21 mouse cellular contexts compared by ENCODE assay signal in genomic region chr3:98893057-98893772, GRCm38 (mm10). TPM values are rescaled to one million over a fixed set of nuclear protein-coding genes. Genes with fewer than 3 reads are reported as not detected.
A peak's percentile ranks its signal among the peaks of the same experiment; 100 is the strongest.
DNase-seq lines count a peak whose midpoint lies in the region; ATAC-seq and TF ChIP-seq lines count a peak whose summit lies in the region.
"Had no signal": no experiment of that assay in that cellular context is flagged by ENCODE, and none has a peak within 500 bp of the region (broad histone marks: within the 10 kb centered on the region; RNA-seq: fewer than 3 reads in every experiment).

Gene Hao2 (minus strand): TSS chr3:98893239.

- no peak for TF ChIP-seq EP300 in liver, embryonic 14.5 days (IDR thresholded peaks at IDR 0.05; ENCODE audit: low read depth)

- 61% methylated on average over 3 of the region's 3 CpGs for WGBS in intestine, embryonic 14.5 days
- 54% methylated on average over 3 of the region's 3 CpGs for WGBS in kidney, embryonic 14.5 days
- WGBS in liver, embryonic 14.5 days (ENCODE audit: insufficient replicate concordance) = 54% methylated on average over 3 of the region's 3 CpGs
- WGBS in limb, embryonic 10.5 days = 84% methylated on average over 3 of the region's 3 CpGs

- no peak within 1 kb of the TSS for H3K27ac ChIP-seq in intestine, embryonic 14.5 days (ENCODE audit: low read depth)
- peak within 1 kb of the TSS; percentile 61; the same call in 1 of the 2 replicates for H3K27ac ChIP-seq in kidney, embryonic 14.5 days (ENCODE audit: low read depth, low read length)
- no peak within 1 kb of the TSS for H3K27ac ChIP-seq in liver, embryonic 14.5 days
- H3K27ac ChIP-seq in limb, embryonic 10.5 days = no peak within 1 kb of the TSS
- H3K27ac ChIP-seq: gastrocnemius, adult 2 months; heart, embryonic 15.5 days; neural tube, embryonic 13.5 days had no signal

- no peak within 1 kb of the TSS for H3K9ac ChIP-seq in intestine, embryonic 14.5 days (ENCODE audit: low read length)
- H3K9ac ChIP-seq in kidney, embryonic 14.5 days (ENCODE audit: low read depth, low read length) = no peak within 1 kb of the TSS
- no peak within 1 kb of the TSS for H3K9ac ChIP-seq in liver, embryonic 14.5 days (replicated peaks)
- H3K9ac ChIP-seq: heart, embryonic 15.5 days; neural tube, embryonic 13.5 days had no signal

- no peaks in the 10 kb centered on the region for H3K27me3 ChIP-seq in intestine, embryonic 14.5 days (replicated peaks; ENCODE audit: control insufficient read depth, insufficient read depth, low read length)
- H3K27me3 ChIP-seq in kidney, embryonic 14.5 days (ENCODE audit: control insufficient read depth, insufficient read depth, low read length) = no peaks in the 10 kb centered on the region
- no peaks in the 10 kb centered on the region for H3K27me3 ChIP-seq in liver, embryonic 14.5 days (ENCODE audit: control insufficient read depth, insufficient read depth, low read length)
- no peaks in the 10 kb centered on the region for H3K27me3 ChIP-seq in limb, embryonic 10.5 days (ENCODE audit: low read depth, poor library complexity, severe bottlenecking)
- H3K27me3 ChIP-seq: heart, embryonic 15.5 days; neural tube, embryonic 13.5 days had no signal

- H3K4me3 ChIP-seq in intestine, embryonic 14.5 days (ENCODE audit: low read depth, low read length) = no peak within 1 kb of the TSS
- H3K4me3 ChIP-seq in kidney, embryonic 14.5 days (ENCODE audit: low read length) = no peak within 1 kb of the TSS
- H3K4me3 ChIP-seq in liver, embryonic 14.5 days (ENCODE audit: insufficient read depth in 1 of 2, low read depth in 2 of 2, low read length in 2 of 2) = no peak within 1 kb of the TSS
- H3K4me3 ChIP-seq in limb, embryonic 10.5 days = no peak within 1 kb of the TSS
- H3K4me3 ChIP-seq: gastrocnemius, adult 2 months; heart, embryonic 15.5 days; neural tube, embryonic 13.5 days had no signal

- no peaks in the 10 kb centered on the region for H3K36me3 ChIP-seq in intestine, embryonic 14.5 days (ENCODE audit: control insufficient read depth, insufficient read depth, low read length)
- no peaks in the 10 kb centered on the region for H3K36me3 ChIP-seq in kidney, embryonic 14.5 days (ENCODE audit: control insufficient read depth, insufficient read depth, low read length)
- no peaks in the 10 kb centered on the region for H3K36me3 ChIP-seq in liver, embryonic 14.5 days (replicated peaks; ENCODE audit: control insufficient read depth, insufficient read depth, low read depth)
- no peaks in the 10 kb centered on the region for H3K36me3 ChIP-seq in limb, embryonic 10.5 days
- H3K36me3 ChIP-seq: heart, embryonic 15.5 days; neural tube, embryonic 13.5 days had no signal

- H3K4me1 ChIP-seq in intestine, embryonic 14.5 days (replicated peaks; ENCODE audit: control insufficient read depth, insufficient read depth, low read length) = no peaks in the 10 kb centered on the region
- no peaks in the 10 kb centered on the region for H3K4me1 ChIP-seq in kidney, embryonic 14.5 days (ENCODE audit: control insufficient read depth, insufficient read depth, low read length)
- H3K4me1 ChIP-seq in liver, embryonic 14.5 days (replicated peaks; ENCODE audit: control insufficient read depth in 2 of 2, insufficient read depth in 2 of 2, low read length in 1 of 2) = no peaks in the 10 kb centered on the region
- 0 out of 2 replicates have a peak, but pooled peaks cover 2% of the 10 kb centered on the region for H3K4me1 ChIP-seq in limb, embryonic 10.5 days
- H3K4me1 ChIP-seq: heart, embryonic 15.5 days; neural tube, embryonic 13.5 days had no signal

- H3K9me3 ChIP-seq in intestine, embryonic 14.5 days (ENCODE audit: control insufficient read depth, low read length) = no peaks in the 10 kb centered on the region
- H3K9me3 ChIP-seq in kidney, embryonic 14.5 days (ENCODE audit: control insufficient read depth, low read length) = no peaks in the 10 kb centered on the region
- H3K9me3 ChIP-seq in liver, embryonic 14.5 days (ENCODE audit: control insufficient read depth, low read length) = no peaks in the 10 kb centered on the region
- H3K9me3 ChIP-seq in limb, embryonic 10.5 days (replicated peaks) = no peaks in the 10 kb centered on the region
- H3K9me3 ChIP-seq: heart, embryonic 15.5 days; neural tube, embryonic 13.5 days had no signal

- H3K4me2 ChIP-seq in intestine, embryonic 14.5 days (ENCODE audit: low read length) = no peak within 1 kb of the TSS
- no peak within 1 kb of the TSS for H3K4me2 ChIP-seq in kidney, embryonic 14.5 days (replicated peaks; ENCODE audit: low read depth, low read length)
- H3K4me2 ChIP-seq in liver, embryonic 14.5 days (ENCODE audit: low read depth) = peak within 1 kb of the TSS; percentile 31
- H3K4me2 ChIP-seq: heart, embryonic 15.5 days; neural tube, embryonic 13.5 days had no signal

- DNase-seq in adrenal gland, adult 8-10 months = no peak
- DNase-seq in intestine, embryonic 14.5 days (ENCODE audit: low spot score) = no peak
- no peak for DNase-seq in liver, embryonic 14.5 days (ENCODE audit: low read depth in 3 of 3, low spot score in 3 of 3)
- no peak for DNase-seq in layer of hippocampus, postnatal 36 days
- DNase-seq in heart, adult 8-10 months (ENCODE audit: low spot score) = no peak
- DNase-seq in limb, embryonic 10.5 days (ENCODE audit: low spot score) = no peak
- DNase-seq: cerebellum, adult 9-10 months; gastrocnemius, adult 2 months; heart, adult 11 months; lung, postnatal 14 days; retina, postnatal 1 day; thymus, postnatal 25 days had no signal

- 0 out of 2 replicates have a peak, but pooled peaks have one; percentile 55 for ATAC-seq in intestine, embryonic 14.5 days (replicated peaks; ENCODE audit: low FRiP score, low TSS enrichment, low read depth)
- 0 out of 2 replicates have a peak, but pooled peaks have one; percentile 35 for ATAC-seq in kidney, embryonic 14.5 days (ENCODE audit: low FRiP score, low TSS enrichment)
- ATAC-seq in liver, embryonic 14.5 days (ENCODE audit: insufficient read depth) = no peak
- ATAC-seq: forebrain, embryonic 14.5 days had no signal

- TF ChIP-seq CTCF in liver, embryonic 14.5 days (IDR thresholded peaks at IDR 0.05; ENCODE audit: low read depth) = no peak

RNA-seq across cellular contexts. Expression of gene Hao2, which starts in this region (rescaled TPM):
- 100 to 1,000 TPM; 231 to 398 (median 393) TPM for total RNA-seq in adrenal gland, adult 8-10 months (2022)
- 3.7 and 6.0 TPM in 2 replicates for polyA plus RNA-seq in intestine, embryonic 14.5 days (2014; fragmentation: Nextera tagmentation; extraction: Ambion mirVana)
- polyA plus RNA-seq in kidney, embryonic 14.5 days (2014; fragmentation: Nextera tagmentation; extraction: Ambion mirVana) = 8.7 and 13.3 TPM in 2 replicates
- 1.9 and 2.5 TPM in 2 replicates for polyA plus RNA-seq in liver, embryonic 14.5 days (2012; rRNA removed)
- 6.1 and 7.2 TPM in 2 replicates for polyA plus RNA-seq in liver, embryonic 14.5 days (2014; fragmentation: Nextera tagmentation; extraction: Ambion mirVana)
- total RNA-seq in layer of hippocampus, postnatal 36 days (2021) = not detected
- total RNA-seq in heart, adult 8-10 months (2022) = not detected
- not detected in 2 replicates for polyA plus RNA-seq in limb, embryonic 10.5 days (2016; fragmentation: Nextera tagmentation; extraction: Ambion mirVana)
- total RNA-seq: gastrocnemius, adult 2 months; left cerebral cortex, adult 8-10 months; monocyte, adult 5-6 weeks had no signal
- polyA plus RNA-seq: C2C12; forebrain, embryonic 14.5 days; heart, embryonic 15.5 days; hindbrain, embryonic 11.5 days; neural tube, embryonic 13.5 days; stomach, embryonic 14.5 days had no signal

Comparison
In these comparisons a context has a peak if more than half of its experiments do, and no peak if none do; other contexts are left out.
1. RNA of gene Hao2 (total RNA-seq): 231 to 398 TPM in adrenal gland, adult 8-10 months; not detected in layer of hippocampus, postnatal 36 days and not detected in heart, adult 8-10 months; every median in the first group is over 100 times any median in the second.